Mouse (Mus musculus): ENCODE data around the gene Rap2b.

DNA sequence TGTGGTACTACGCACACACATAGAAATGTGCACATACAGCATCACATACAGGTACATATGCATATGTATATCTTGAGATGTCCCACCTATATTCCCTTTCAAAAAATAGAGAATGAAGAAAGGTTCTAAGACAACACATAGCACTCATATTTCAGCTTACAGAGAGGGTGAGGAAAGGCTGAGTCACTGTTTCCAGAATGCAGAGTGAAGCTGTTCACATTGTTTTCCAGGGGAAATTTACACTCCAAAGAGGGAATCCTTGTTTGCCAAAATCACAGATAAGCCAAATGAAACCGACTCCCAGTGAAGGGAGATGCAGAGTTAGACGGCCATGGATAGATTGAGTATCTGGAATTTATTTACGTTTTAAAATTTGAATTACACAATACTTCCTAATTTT lies 30.1 kb downstream of the Rap2b start:
- TF ChIP-seq CTCF (IDR thresholded peaks at IDR 0.05; ENCODE audit: low read depth): no peak
- TF ChIP-seq EP300 (IDR thresholded peaks at IDR 0.05; ENCODE audit: low read depth): no peak

Measured in liver, postnatal 0 days (tissue).